Mouse (Mus musculus) spleen, postnatal 14 days (tissue): ENCODE data around the gene Piwil1.

Experiments
- DNase-seq, 2 experiments: peaks; one replicate each; pipeline ENCODE4 v3.0.0; 2021 to 2022; ENCODE audit warnings: low spot score in 2 of 2

The Piwil1 gene

GRCm38 (mm10) chr5:128702224-128702623 is at the start of gene Piwil1:
Piwil1 (plus strand) TSS chr5:128702524.
- DNase-seq, result no peak

- no peak for DNase-seq
Measured at GRCm38 (mm10) chr5:128656496-128657135, 45.7 kb upstream of the Piwil1 start.

- DNase-seq, result no peak
Measured at GRCm38 (mm10) chr5:128660101-128660500, 42.2 kb upstream of the Piwil1 start.

GRCm38 (mm10) chr5:128662881-128663280 is 39.4 kb upstream of the Piwil1 start:
- no peak for DNase-seq

GRCm38 (mm10) chr5:128663976-128664375 is 38.3 kb upstream of the Piwil1 start:
- no peak for DNase-seq

- DNase-seq, result no peak
Measured at GRCm38 (mm10) chr5:128665045-128665444, 37.3 kb upstream of the Piwil1 start.

- DNase-seq, result no peak
Measured at GRCm38 (mm10) chr5:128667303-128667702, 35.0 kb upstream of the Piwil1 start.

GRCm38 (mm10) chr5:128674124-128674523 is 28.2 kb upstream of the Piwil1 start:
- DNase-seq, result no peak

- no peak for DNase-seq
Measured at GRCm38 (mm10) chr5:128677373-128677772, 25.0 kb upstream of the Piwil1 start.

- no peak for DNase-seq
Measured at GRCm38 (mm10) chr5:128677861-128678260, 24.5 kb upstream of the Piwil1 start.

GRCm38 (mm10) chr5:128681456-128681855 is 20.9 kb upstream of the Piwil1 start:
- DNase-seq, result no peak

GRCm38 (mm10) chr5:128684192-128684591 is 18.1 kb upstream of the Piwil1 start:
- no peak for DNase-seq

- no peak for DNase-seq
Measured at GRCm38 (mm10) chr5:128684621-128685020, 17.7 kb upstream of the Piwil1 start.

GRCm38 (mm10) chr5:128687139-128687538 is 15.2 kb upstream of the Piwil1 start:
- DNase-seq, result no peak

- DNase-seq, result no peak
Measured at GRCm38 (mm10) chr5:128694107-128694506, 8.2 kb upstream of the Piwil1 start.

- no peak for DNase-seq
Measured at GRCm38 (mm10) chr5:128694611-128695325, 7.6 kb upstream of the Piwil1 start.

- DNase-seq, result no peak
Measured at GRCm38 (mm10) chr5:128696824-128697223, 5.5 kb upstream of the Piwil1 start.

- no peak for DNase-seq
Measured at GRCm38 (mm10) chr5:128700716-128701115, 1.6 kb upstream of the Piwil1 start.

GRCm38 (mm10) chr5:128703688-128704087 is 1.4 kb downstream of the Piwil1 start:
- no peak for DNase-seq

GRCm38 (mm10) chr5:128704134-128704904 is 2.0 kb downstream of the Piwil1 start:
- no peak for DNase-seq

GRCm38 (mm10) chr5:128706467-128706866 is 4.1 kb downstream of the Piwil1 start:
- DNase-seq, result no peak

- no peak for DNase-seq
Measured at GRCm38 (mm10) chr5:128707271-128707670, 4.9 kb downstream of the Piwil1 start.

GRCm38 (mm10) chr5:128708929-128709328 is 6.6 kb downstream of the Piwil1 start:
- no peak for DNase-seq
